Mouse (Mus musculus): ENCODE measurements around the gene Ddn.
A peak's percentile ranks its signal among the peaks of the same experiment; 100 is the strongest.
"Not testable (repeated sequence)": the region's sequence is repeated elsewhere in the genome, so short reads cannot be mapped to it uniquely, and the experiment has no call there.

Gene Ddn

DNA sequence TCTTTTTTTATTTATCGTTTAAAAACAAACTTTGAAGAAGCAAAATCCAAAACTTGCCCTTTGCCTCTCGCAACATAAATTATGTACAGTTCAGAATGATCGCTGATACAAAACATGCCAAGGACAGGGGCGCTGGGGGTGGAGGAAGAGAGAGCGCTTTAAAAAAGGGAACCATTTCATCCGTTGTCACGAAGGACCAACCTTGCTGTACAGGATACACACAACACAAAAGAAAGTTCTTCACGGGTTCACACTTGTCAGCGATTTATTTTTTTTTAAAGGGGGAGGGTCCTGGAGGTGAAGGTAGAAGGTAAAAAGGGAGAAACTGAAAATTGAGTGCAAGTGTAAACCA is 22.4 kb upstream of the Ddn start:
- DNase-seq (ENCODE audit: low spot score in 2 of 2): no peak

- DNase-seq (ENCODE audit: low spot score in 2 of 2): peak; percentile 92 to 96
Observed at GRCm38 (mm10) chr15:98830736-98831683, 21.7 kb upstream of the Ddn start, which contains the start of gene Prkag1. TSS of gene Prkag1 (minus strand) at chr15:98831521.

DNA sequence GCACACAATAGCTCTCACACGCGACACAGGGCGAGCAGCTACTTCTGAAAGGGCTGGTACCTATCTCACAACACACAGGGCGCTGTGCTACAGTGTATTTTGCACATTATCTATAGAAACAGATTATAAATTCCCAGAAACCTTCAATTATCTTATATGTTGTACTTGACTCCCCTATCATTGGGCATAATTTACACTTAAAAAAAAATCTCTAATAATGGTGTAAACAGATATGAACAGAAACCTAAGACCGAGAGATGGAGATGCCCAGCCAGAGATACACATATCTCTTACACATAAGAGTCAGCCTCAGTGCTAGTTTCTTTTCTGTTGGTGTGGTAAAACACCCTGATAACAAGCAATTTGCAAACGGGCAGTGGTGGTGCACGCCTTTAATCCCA is 18.3 kb upstream of the Ddn start:
- DNase-seq (ENCODE audit: low spot score in 2 of 2): no peak

GRCm38 (mm10) chr15:98823434-98823833 is 14.1 kb upstream of the Ddn start:
- no peak for DNase-seq (ENCODE audit: low spot score in 2 of 2)

DNA sequence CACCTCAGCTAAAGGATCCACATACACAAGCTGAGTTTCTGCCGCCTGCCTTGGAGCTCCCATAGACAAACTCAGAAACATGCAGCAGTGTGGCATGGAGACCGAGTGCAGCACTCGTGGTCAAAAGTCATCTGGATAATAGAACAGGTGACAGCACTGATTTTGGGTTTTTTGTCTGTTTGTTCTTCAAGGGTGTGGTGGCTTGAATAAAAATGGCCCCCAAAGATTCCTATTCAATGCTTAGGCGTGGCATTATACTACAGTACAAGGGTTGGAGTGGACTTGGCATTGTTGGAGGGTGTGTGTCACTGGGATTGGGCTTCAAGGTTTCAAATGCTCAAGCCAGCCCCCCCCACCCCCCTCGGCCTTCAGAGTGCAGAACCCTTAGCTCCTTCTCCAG is 12.9 kb upstream of the Ddn start:
- no peak for DNase-seq (ENCODE audit: low spot score in 2 of 2)

- DNase-seq (ENCODE audit: low spot score in 2 of 2): no peak
Observed at GRCm38 (mm10) chr15:98821403-98821802, 12.1 kb upstream of the Ddn start.

DNA sequence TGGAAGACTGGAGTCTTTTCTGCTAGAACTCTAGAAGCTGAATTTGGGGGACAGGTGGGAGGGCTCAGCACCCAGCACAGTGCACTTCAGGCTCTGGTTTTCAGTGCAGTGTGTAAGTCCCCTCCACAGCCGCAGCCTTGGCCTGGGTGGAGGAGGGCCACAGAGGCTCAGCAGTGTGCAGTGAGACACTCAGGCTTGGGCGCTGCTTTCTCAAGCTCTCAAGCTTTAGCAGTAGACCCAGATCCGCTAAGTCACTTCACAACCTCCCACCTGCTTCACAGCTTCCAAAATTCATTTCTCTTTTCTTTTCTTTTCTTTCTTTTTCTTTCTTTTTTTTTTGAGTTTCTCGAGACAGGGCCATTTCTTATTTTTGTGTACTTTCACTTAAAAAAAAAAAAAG is 11.6 kb upstream of the Ddn start:
- DNase-seq (ENCODE audit: low spot score in 2 of 2): no peak

DNA sequence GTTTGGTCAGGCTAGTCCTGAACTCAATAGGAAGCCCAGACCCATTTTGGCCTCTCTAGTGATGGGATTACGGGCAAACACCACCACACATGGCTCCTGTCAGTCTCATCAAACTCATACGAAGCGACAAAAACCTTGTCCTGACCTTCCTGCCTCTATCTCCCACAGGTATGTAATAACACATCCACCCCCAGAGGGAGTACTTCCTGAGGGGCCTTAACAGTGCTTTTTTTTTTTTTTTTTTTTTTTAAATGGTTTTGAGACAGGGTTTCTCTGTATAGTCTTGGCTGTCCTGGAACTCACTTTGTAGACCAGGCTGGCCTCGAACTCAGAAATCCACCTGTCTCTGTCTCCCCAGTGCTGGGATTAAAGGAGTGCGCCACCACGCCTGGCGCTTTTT is 8.9 kb upstream of the Ddn start:
- no peak for DNase-seq (ENCODE audit: low spot score in 2 of 2)

DNA sequence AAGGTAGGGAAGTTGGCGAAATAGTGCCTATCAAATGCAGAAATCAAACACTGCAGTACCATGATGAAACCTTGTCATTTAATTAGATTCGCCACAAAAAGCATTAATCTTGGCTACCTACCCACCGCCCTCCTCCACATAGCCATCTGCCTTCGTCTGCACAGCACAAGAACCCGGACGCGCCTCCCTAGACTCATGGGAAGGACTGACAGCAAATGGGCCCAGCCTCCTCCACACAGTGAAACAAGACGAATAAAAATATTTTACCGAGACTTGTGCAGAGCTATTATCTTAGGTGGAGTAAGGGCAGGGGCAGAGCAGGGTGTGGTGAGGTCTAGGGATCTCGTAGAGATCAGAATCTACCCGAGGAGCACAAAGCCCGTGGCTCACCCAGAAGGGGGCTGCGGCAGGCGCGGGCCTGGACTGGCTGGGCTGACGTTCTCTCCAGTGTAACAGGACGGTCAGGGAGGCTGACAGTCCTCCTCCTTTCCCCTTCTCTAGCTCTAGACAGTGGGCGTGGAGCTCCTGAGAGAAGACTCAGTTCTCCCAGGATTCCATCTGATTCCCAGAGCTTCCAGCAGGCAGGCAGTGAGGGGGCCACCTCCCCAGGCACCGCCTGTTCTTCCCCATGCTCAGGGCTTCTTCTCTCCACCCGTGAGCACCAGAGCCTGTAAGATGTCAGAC is 3.6 kb upstream of the Ddn start:
- DNase-seq (ENCODE audit: low spot score in 2 of 2): no peak

DNA sequence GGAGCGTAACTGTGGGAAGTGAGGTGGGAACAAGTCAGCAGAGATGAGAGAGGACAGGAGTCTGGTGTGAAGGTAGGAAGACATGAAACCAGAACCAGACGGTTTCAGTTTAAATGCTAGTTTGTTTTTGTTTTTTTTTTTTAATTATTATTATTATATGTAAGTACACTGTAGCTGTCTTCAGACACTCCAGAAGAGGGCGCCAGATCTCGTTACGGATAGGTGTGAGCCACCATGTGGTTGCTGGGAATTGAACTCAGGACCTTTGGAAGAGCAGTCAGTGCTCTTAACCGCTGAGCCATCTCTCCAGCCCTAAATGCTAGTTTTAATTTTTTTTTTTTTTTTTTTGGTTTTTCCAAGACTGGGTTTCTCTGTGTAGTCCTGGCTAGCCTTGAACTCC is 922 bp upstream of the Ddn start:
- not testable (repeated sequence) for DNase-seq (ENCODE audit: low spot score in 2 of 2)

DNA sequence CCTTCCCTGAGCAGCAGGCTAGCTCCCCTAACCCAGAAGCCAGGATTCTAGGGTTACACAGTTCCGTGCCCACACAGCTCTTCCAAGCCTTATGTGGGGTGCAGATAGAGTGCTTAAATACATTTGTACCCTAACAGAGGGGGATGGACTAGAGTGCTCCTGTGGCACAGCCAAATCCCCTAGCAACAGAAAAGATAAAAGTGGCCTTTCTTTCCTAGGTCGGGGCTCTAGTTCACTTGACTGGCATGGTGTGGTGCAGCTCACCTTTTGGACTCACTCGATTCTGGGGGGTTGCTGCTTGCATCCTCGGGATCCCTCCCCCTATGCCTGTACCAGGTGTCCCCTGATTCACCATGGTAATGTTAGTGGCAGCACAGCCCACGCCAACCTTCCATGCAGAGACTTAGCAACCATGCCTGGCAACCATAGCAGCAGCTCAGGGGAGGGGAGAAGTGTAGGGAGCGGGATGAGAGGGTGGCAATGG is 597 bp downstream of the Ddn start:
- DNase-seq (ENCODE audit: low spot score in 2 of 2): no peak

- no peak for DNase-seq (ENCODE audit: low spot score in 2 of 2)
Observed at GRCm38 (mm10) chr15:98807895-98808650, 1.2 kb downstream of the Ddn start.

DNA sequence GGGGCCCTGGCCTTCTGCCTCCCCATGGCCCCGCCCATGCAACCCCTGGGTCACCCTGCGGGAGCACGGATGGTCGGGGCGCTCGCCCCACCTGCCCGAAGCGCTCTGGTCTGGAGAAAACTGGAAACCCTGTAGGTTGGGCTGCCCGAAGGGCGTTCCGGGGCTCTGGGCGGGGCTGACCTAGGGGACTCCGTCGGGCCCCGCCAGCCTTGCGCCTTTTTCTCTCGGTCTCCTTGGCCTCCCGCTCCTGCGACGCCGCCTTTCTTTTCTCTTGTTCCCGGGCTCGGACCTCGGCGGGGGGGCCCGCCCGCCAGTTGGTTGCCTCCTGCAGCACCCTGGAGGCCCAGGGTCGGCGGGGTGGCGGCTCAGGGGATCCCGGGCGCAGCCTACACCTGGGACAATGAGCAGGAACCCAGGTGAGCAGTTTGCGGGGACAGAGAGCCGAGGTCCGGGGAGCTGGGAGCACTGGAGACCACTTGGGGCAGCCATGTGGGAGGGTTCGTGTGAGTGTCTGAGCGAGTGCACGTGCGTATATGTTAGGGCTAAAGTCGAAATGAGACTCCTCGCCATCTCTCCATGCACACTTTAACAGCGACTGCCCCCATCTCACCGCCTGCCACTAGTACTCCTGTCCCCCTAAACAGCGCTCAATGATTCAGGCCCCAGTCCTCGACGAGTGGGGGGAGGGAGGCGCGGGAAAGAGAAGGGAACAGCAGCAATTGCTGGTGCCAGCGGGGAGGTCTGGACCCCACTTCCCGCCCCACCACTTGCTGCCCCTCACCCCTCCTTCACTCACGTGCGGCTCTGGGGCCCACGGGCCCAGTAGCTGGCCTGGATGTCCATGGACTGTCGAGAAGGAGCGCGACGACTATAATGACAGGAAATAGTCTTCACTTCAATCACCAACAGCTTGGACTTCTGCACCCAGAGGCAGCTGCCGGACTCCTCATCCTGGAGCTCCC is 2.2 kb downstream of the Ddn start:
- DNase-seq (ENCODE audit: low spot score in 2 of 2): no peak

DNA sequence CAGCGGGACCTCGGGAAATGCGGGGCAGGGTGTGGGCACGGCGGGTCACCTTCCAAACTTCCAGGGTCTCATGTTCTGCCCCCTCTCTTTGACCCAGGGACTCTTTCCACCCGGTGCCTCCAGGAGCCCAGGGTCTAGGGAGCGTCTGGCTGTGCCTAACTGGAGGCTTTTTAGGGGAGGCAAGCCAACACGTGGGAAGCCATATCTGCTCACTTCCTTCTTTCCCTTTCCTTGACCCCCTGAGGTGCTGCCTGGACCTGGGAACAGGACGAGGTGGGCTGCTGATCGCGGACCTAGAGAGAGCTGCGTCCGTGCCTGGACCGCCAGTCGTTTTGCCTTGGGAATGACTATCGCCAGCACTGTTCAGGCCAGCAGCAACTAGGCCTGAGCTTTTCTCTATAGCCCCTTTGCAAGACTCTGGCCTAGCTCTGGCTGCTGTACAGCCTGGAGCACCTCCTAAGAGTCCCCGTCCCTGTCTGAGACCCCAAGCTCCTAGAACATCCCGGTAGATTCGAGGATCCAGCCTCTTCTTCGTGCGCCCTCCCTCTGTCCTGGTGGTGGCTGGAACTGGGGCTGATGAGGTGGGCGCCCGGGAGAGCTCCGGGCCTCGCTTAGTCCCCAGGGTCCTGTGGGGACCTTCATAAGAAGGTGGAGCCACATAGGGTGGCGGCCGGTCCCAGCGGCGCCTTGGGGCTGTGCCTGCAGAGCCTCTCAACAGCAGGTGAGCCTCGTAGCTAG is 3.0 kb downstream of the Ddn start:
- no peak for DNase-seq (ENCODE audit: low spot score in 2 of 2)

GRCm38 (mm10) chr15:98805324-98806040 is 3.8 kb downstream of the Ddn start:
- peak; percentile 43 to 68 for DNase-seq (ENCODE audit: low spot score in 2 of 2)

DNA sequence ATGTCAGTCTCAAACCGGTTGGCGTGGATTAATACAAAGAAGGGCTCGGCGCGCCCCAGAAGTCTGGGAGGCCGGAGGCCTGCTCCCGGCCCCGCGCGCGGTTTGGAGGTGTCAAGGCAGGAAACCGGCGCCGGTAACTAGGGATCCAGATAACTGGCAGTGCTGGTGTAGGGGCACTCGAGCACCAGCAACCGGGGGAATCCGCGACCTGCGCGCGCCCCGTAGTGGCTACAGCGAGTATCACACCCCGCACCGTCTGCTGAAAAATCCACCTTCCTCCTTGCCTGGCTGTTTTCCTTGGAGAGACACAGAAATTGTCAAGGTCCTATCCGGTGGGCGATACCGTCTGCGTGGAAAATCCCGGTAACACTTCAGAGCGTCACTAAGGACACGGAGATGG is 5.2 kb downstream of the Ddn start:
- peak; percentile 61 to 85 for DNase-seq (ENCODE audit: low spot score in 2 of 2)

DNA sequence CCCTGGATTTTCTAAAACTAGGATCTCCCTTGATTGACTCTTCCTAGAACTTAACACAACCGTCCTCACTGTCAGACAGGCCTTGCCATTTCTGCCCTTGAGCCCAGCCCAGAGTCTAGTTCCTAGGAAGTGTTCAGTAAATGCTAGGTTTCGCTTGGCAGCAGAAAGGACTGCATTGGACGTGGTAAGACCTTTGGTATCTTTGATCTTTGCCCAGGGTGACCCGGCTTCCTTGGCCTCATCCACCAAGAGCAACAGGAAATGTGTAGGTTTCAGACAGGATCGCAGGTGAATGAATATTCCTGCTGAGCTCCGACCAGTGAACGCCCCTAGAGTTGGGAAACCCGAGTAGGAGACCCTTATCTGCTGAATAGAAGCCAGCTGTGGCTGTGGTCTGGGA is 6.4 kb downstream of the Ddn start:
- no peak for DNase-seq (ENCODE audit: low spot score in 2 of 2)

DNA sequence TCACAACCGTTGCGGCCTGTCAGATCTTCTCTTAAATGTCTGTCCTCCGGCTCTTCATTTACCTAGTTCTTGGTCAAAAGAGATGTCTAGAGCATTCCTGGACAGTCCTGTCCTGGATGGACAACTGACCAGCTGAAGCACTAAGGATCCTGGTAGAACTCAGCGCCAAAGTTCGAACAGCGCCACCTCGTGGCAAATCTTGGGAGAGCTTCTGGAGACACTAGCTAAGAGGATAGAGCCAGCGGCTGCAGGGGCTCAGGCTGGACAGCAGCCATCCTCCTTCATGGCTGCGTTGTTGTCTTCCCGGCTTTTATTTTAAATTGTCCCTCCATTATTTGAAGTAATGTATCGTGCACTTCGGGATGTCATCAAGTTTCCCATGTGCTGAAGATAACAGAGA is 9.9 kb downstream of the Ddn start:
- DNase-seq (ENCODE audit: low spot score in 2 of 2): peak in 1 of 2 experiments; percentile 77

GRCm38 (mm10) chr15:98798903-98799302 is 10.4 kb downstream of the Ddn start:
- no peak for DNase-seq (ENCODE audit: low spot score in 2 of 2)

Measured in urinary bladder, adult 18-20 months (tissue).